Mouse (Mus musculus): Measurements from ENCODE around the gene Tomm20.
"Not testable (repeated sequence)": the region's sequence is repeated elsewhere in the genome, so short reads cannot be mapped to it uniquely, and the experiment has no call there.

Tomm20 gene

GRCm38 (mm10) chr8:126945730-126946163, at the start of gene Tomm20:
Gene Tomm20 (minus strand): TSS chr8:126945844.
- peak; percentile 98 for DNase-seq (ENCODE audit: low read depth, low spot score)

- no peak for DNase-seq (ENCODE audit: low read depth, low spot score)
Measured at GRCm38 (mm10) chr8:126994506-126994905, 48.9 kb upstream of the Tomm20 start.

- DNase-seq (ENCODE audit: low read depth, low spot score): peak; percentile 45
Measured at GRCm38 (mm10) chr8:126989363-126990153, 43.9 kb upstream of the Tomm20 start.

- no peak for DNase-seq (ENCODE audit: low read depth, low spot score)
Measured at GRCm38 (mm10) chr8:126988346-126989006, 42.8 kb upstream of the Tomm20 start.

- DNase-seq (ENCODE audit: low read depth, low spot score): peak; percentile 92
Measured at GRCm38 (mm10) chr8:126986495-126986894, 40.9 kb upstream of the Tomm20 start.

- no peak for DNase-seq (ENCODE audit: low read depth, low spot score)
Measured at GRCm38 (mm10) chr8:126980046-126980445, 34.4 kb upstream of the Tomm20 start.

GRCm38 (mm10) chr8:126979091-126979920, 33.7 kb upstream of the Tomm20 start:
- no peak for DNase-seq (ENCODE audit: low read depth, low spot score)

GRCm38 (mm10) chr8:126978535-126978934, 32.9 kb upstream of the Tomm20 start:
- not testable (repeated sequence) for DNase-seq (ENCODE audit: low read depth, low spot score)

GRCm38 (mm10) chr8:126978028-126978427, 32.4 kb upstream of the Tomm20 start:
- no peak for DNase-seq (ENCODE audit: low read depth, low spot score)

- peak; percentile 52 for DNase-seq (ENCODE audit: low read depth, low spot score)
Measured at GRCm38 (mm10) chr8:126976608-126977348, 31.1 kb upstream of the Tomm20 start.

- DNase-seq (ENCODE audit: low read depth, low spot score): peak; percentile 80
Measured at GRCm38 (mm10) chr8:126975706-126976105, 30.1 kb upstream of the Tomm20 start.

GRCm38 (mm10) chr8:126974511-126974910, 28.9 kb upstream of the Tomm20 start:
- no peak for DNase-seq (ENCODE audit: low read depth, low spot score)

GRCm38 (mm10) chr8:126973686-126974265, 28.1 kb upstream of the Tomm20 start:
- DNase-seq (ENCODE audit: low read depth, low spot score): no peak

- DNase-seq (ENCODE audit: low read depth, low spot score): no peak
Measured at GRCm38 (mm10) chr8:126972649-126973048, 27.0 kb upstream of the Tomm20 start.

GRCm38 (mm10) chr8:126972102-126972501, 26.5 kb upstream of the Tomm20 start:
- DNase-seq (ENCODE audit: low read depth, low spot score): no peak

GRCm38 (mm10) chr8:126971314-126971664, 25.6 kb upstream of the Tomm20 start:
- DNase-seq (ENCODE audit: low read depth, low spot score): no peak

- peak; percentile 99 for DNase-seq (ENCODE audit: low read depth, low spot score)
Measured at GRCm38 (mm10) chr8:126970579-126971313, 25.1 kb upstream of the Tomm20 start, which contains the start of gene Rbm34. Gene Rbm34 (minus strand): TSS chr8:126971071.

GRCm38 (mm10) chr8:126969546-126969945, 23.9 kb upstream of the Tomm20 start:
- no peak for DNase-seq (ENCODE audit: low read depth, low spot score)

- no peak for DNase-seq (ENCODE audit: low read depth, low spot score)
Measured at GRCm38 (mm10) chr8:126968107-126968506, 22.5 kb upstream of the Tomm20 start.

GRCm38 (mm10) chr8:126965246-126965645, 19.6 kb upstream of the Tomm20 start:
- no peak for DNase-seq (ENCODE audit: low read depth, low spot score)

All from brain, adult 2 months (tissue).